Mouse (Mus musculus): ENCODE data around the gene Ttll4.

Ttll4 gene

GRCm38 (mm10) chr1:74712461-74713098 lies 51.0 kb downstream of the Ttll4 start:
- DNase-seq, result no peak

GRCm38 (mm10) chr1:74713099-74713858 lies 51.7 kb downstream of the Ttll4 start, which contains the start of gene Cyp27a1:
Gene Cyp27a1 (plus strand): TSS chr1:74713574.
- peak; percentile 32 to 47 for DNase-seq

- DNase-seq, result peak in 1 of 2 experiments; percentile 9
These were observed 52.5 kb downstream of the Ttll4 start for GRCm38 (mm10) chr1:74713859-74714730.

GRCm38 (mm10) chr1:74714967-74715366 lies 53.4 kb downstream of the Ttll4 start:
- no peak for DNase-seq

GRCm38 (mm10) chr1:74715468-74715867 lies 53.9 kb downstream of the Ttll4 start:
- DNase-seq, result no peak

GRCm38 (mm10) chr1:74715886-74716285 lies 54.3 kb downstream of the Ttll4 start:
- no peak for DNase-seq

- no peak for DNase-seq
These were observed 56.6 kb downstream of the Ttll4 start for GRCm38 (mm10) chr1:74718113-74718512.

- DNase-seq, result no peak
These were observed 57.7 kb downstream of the Ttll4 start for GRCm38 (mm10) chr1:74719281-74719680.

GRCm38 (mm10) chr1:74721657-74722056 lies 60.1 kb downstream of the Ttll4 start:
- DNase-seq, result no peak

- DNase-seq, result peak; percentile 48 to 49
These were observed 62.2 kb downstream of the Ttll4 start for GRCm38 (mm10) chr1:74723748-74724147.

GRCm38 (mm10) chr1:74726114-74726513 lies 64.6 kb downstream of the Ttll4 start:
- DNase-seq, result no peak

GRCm38 (mm10) chr1:74726674-74727073 lies 65.1 kb downstream of the Ttll4 start:
- DNase-seq, result no peak

- no peak for DNase-seq
These were observed 66.9 kb downstream of the Ttll4 start for GRCm38 (mm10) chr1:74728446-74728845.

- no peak for DNase-seq
These were observed 75.4 kb downstream of the Ttll4 start for GRCm38 (mm10) chr1:74736977-74737376.

- DNase-seq, result peak; percentile 49 to 57
These were observed 76.0 kb downstream of the Ttll4 start for GRCm38 (mm10) chr1:74737500-74737899.

- peak; percentile 38 to 42 for DNase-seq
These were observed 79.3 kb downstream of the Ttll4 start for GRCm38 (mm10) chr1:74740846-74741245.

GRCm38 (mm10) chr1:74747335-74747734 lies 85.8 kb downstream of the Ttll4 start:
- DNase-seq, result no peak

GRCm38 (mm10) chr1:74748643-74749271 lies 87.2 kb downstream of the Ttll4 start, which contains the start of gene Prkag3:
Gene Prkag3 (minus strand): TSS chr1:74749221.
- DNase-seq, result peak; percentile 55

- peak in 1 of 2 experiments; percentile 29 for DNase-seq
These were observed 87.8 kb downstream of the Ttll4 start for GRCm38 (mm10) chr1:74749301-74749700.

- DNase-seq, result no peak
These were observed 89.1 kb downstream of the Ttll4 start for GRCm38 (mm10) chr1:74750683-74751082.

GRCm38 (mm10) chr1:74752150-74752549 lies 90.6 kb downstream of the Ttll4 start:
- no peak for DNase-seq

- DNase-seq, result no peak
These were observed 91.3 kb downstream of the Ttll4 start for GRCm38 (mm10) chr1:74752833-74753232.

Data from cerebellum, postnatal 10 days (tissue).